Mouse (Mus musculus): ENCODE data around the gene Adamtsl2. TPM values are rescaled to one million over a fixed set of nuclear protein-coding genes. Genes with fewer than 3 reads are reported as not detected.

Gene Adamtsl2
- total and polyA plus RNA-seq, 3 experiments, result 0.13 TPM; not detected in 2

DNA sequence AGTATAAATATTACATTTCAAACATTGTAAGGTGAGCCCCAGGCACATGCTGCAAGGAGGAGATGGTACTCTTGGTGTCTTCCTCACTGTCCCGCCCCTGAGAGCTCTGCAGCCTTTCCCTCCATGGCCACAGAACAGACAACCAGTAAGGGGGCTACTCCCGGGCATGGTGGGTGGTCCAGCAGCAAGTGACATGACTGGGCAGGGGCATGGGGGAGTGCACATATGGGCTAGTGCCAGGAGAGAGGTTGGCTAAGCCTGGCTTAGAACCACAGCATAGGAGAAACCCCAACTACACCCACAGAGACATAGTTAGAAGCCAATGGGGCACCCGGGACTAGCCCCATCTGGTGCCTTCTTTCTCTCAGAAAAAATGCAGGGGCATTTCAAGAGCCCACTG lies 57.2 kb downstream of the Adamtsl2 start:
- Histone ChIP-seq H3K4me2 (ENCODE audit: insufficient read depth, low read depth, poor library complexity, severe bottlenecking) (no peak overlapping the region), H3K27me3 (replicated peaks) (peaks cover 78% of the 10 kb centered on the region), H3K36me3 (replicated peaks in 1 of 2; ENCODE audit: control insufficient read depth in 1 of 2, insufficient read depth in 1 of 2, low read length in 1 of 2) (no peaks in the 10 kb centered on the region), H3K9me3 (replicated peaks; ENCODE audit: low read length) (no peaks in the 10 kb centered on the region), H3K4me1 (ENCODE audit: control insufficient read depth in 1 of 2, insufficient read depth in 2 of 2) (no peaks in the 10 kb centered on the region), H3K4me3 (replicated peaks in 1 of 3; ENCODE audit: low read depth in 2 of 3, low read length in 2 of 3, poor library complexity in 1 of 3) (no peak overlapping the region), H3K79me2 (replicated peaks; ENCODE audit: control insufficient read depth, extremely low read depth, insufficient read depth, poor library complexity, severe bottlenecking) (no peaks in the 10 kb centered on the region), H3K27ac (ENCODE audit: insufficient read depth, low read depth) (no peak overlapping the region), H3K9ac (ENCODE audit: insufficient read depth, low read depth) (no peak overlapping the region)
- in situ Hi-C loops (cut with MboI; ENCODE audit: low pct_ligation_motif_present, low pct_unique_long_range_greater_than_20kb, low sequenced_read_pairs), result no loop called here
- TF ChIP-seq USF1 (IDR thresholded peaks at IDR 0.05; ENCODE audit: low read depth, low read length), result no peak
- no peak for TF ChIP-seq IRF4 (IDR thresholded peaks at IDR 0.05; ENCODE audit: low read depth, low read length)
- no peak for TF ChIP-seq ZC3H11A (IDR thresholded peaks at IDR 0.05; ENCODE audit: low read depth, low read length)
- TF ChIP-seq CHD2 (IDR thresholded peaks at IDR 0.05; ENCODE audit: low read length), result no peak
- no peak for TF ChIP-seq POLR2AphosphoS2 (IDR thresholded peaks at IDR 0.05; ENCODE audit: low read depth, low read length)
- no peak for TF ChIP-seq KAT2A (IDR thresholded peaks at IDR 0.05; ENCODE audit: insufficient replicate concordance, low read length)
- TF ChIP-seq MAFK (IDR thresholded peaks at IDR 0.05; ENCODE audit: insufficient replicate concordance, low read length), result no peak
- no peak for TF ChIP-seq ZMIZ1 (IDR thresholded peaks at IDR 0.05; ENCODE audit: low read depth, low read length)
- no peak for DNase-seq (ENCODE audit: extremely low read depth)
- dilution Hi-C loops (cut with MboI; ENCODE audit: extremely low pct_ligation_motif_present, extremely low pct_unique_long_range_greater_than_20kb, low sequenced_read_pairs), result no loop called here

GRCm38 (mm10) chr2:27136789-27137188 lies 57.6 kb downstream of the Adamtsl2 start:
- DNase-seq (ENCODE audit: extremely low read depth), result no peak
- Histone ChIP-seq H3K4me3 (replicated peaks in 1 of 3; ENCODE audit: low read depth in 2 of 3, low read length in 2 of 3, poor library complexity in 1 of 3) (no peak overlapping the region), H3K4me2 (ENCODE audit: insufficient read depth, low read depth, poor library complexity, severe bottlenecking) (no peak overlapping the region), H3K4me1 (ENCODE audit: control insufficient read depth in 1 of 2, insufficient read depth in 2 of 2) (no peaks in the 10 kb centered on the region), H3K79me2 (replicated peaks; ENCODE audit: control insufficient read depth, extremely low read depth, insufficient read depth, poor library complexity, severe bottlenecking) (no peaks in the 10 kb centered on the region), H3K36me3 (replicated peaks in 1 of 2; ENCODE audit: control insufficient read depth in 1 of 2, insufficient read depth in 1 of 2, low read length in 1 of 2) (no peaks in the 10 kb centered on the region), H3K9me3 (replicated peaks; ENCODE audit: low read length) (no peaks in the 10 kb centered on the region), H3K27ac (ENCODE audit: insufficient read depth, low read depth) (no peak overlapping the region), H3K9ac (ENCODE audit: insufficient read depth, low read depth) (no peak overlapping the region), H3K27me3 (replicated peaks) (peaks cover 79% of the 10 kb centered on the region)
- in situ Hi-C loops (cut with MboI; ENCODE audit: low pct_ligation_motif_present, low pct_unique_long_range_greater_than_20kb, low sequenced_read_pairs), result no loop called here
- TF ChIP-seq GABPA (IDR thresholded peaks at IDR 0.05; ENCODE audit: insufficient replicate concordance, low read depth, low read length) (no peak), TBP (conservative IDR thresholded peaks at IDR 0.05; ENCODE audit: low read depth, low read length) (no peak), KAT2A (IDR thresholded peaks at IDR 0.05; ENCODE audit: insufficient replicate concordance, low read length) (no peak), SMC3 (IDR thresholded peaks at IDR 0.05; ENCODE audit: low read depth, low read length) (no peak), NRF1 (IDR thresholded peaks at IDR 0.05; ENCODE audit: low read depth, low read length) (no peak), JUND (conservative IDR thresholded peaks at IDR 0.05; ENCODE audit: low read depth, low read length) (no peak), RAD21 (IDR thresholded peaks at IDR 0.05; ENCODE audit: low read depth, low read length) (no peak), MXI1 (IDR thresholded peaks at IDR 0.05; ENCODE audit: low read depth, low read length) (no peak), MAFK (IDR thresholded peaks at IDR 0.05; ENCODE audit: insufficient replicate concordance, low read length) (no peak), CHD1 (IDR thresholded peaks at IDR 0.05; ENCODE audit: low read depth, low read length) (no peak), HCFC1 (IDR thresholded peaks at IDR 0.05; ENCODE audit: low read depth, low read length) (no peak), POLR2AphosphoS2 (IDR thresholded peaks at IDR 0.05; ENCODE audit: low read depth, low read length) (no peak), USF1 (IDR thresholded peaks at IDR 0.05; ENCODE audit: low read depth, low read length) (no peak), E2F4 (IDR thresholded peaks at IDR 0.05; ENCODE audit: insufficient replicate concordance, low read depth, low read length) (no peak), CTCF (conservative IDR thresholded peaks at IDR 0.05 in 1 of 2, IDR thresholded peaks at IDR 0.05 in 1 of 2; ENCODE audit: low read depth in 2 of 2, low read length in 2 of 2) (no peak), MEF2A (IDR thresholded peaks at IDR 0.05; ENCODE audit: borderline replicate concordance, low read depth, low read length) (no peak), PAX5 (IDR thresholded peaks at IDR 0.05; ENCODE audit: low read length) (no peak), MAZ (IDR thresholded peaks at IDR 0.05; ENCODE audit: low read depth, low read length) (no peak), MAX (IDR thresholded peaks at IDR 0.05; ENCODE audit: low read length) (no peak), USF2 (conservative IDR thresholded peaks at IDR 0.05; ENCODE audit: low read depth, low read length) (no peak)
- dilution Hi-C loops (cut with MboI; ENCODE audit: extremely low pct_ligation_motif_present, extremely low pct_unique_long_range_greater_than_20kb, low sequenced_read_pairs), result no loop called here

Data from CH12.LX (cell line).